Mouse (Mus musculus): ENCODE measurements around the gene Olfr887.

The Olfr887 gene

GRCm38 (mm10) chr9:38083772-38084171 is at the start of gene Olfr887:
Gene Olfr887, plus strand, starts transcription at chr9:38084072.
- no peak for DNase-seq

GRCm38 (mm10) chr9:38046255-38046654 is 37.6 kb upstream of the Olfr887 start, which contains the start of gene Olfr884:
Gene Olfr884, plus strand, starts transcription at chr9:38046555.
- no peak for DNase-seq

- DNase-seq = no peak
Measured at GRCm38 (mm10) chr9:38061022-38061421, 22.9 kb upstream of the Olfr887 start, which contains the start of gene Olfr885. Gene Olfr885, plus strand, starts transcription at chr9:38061322.

GRCm38 (mm10) chr9:38107828-38108227 is 24.0 kb downstream of the Olfr887 start, which contains the start of gene Olfr888:
Gene Olfr888, plus strand, starts transcription at chr9:38108128.
- no peak for DNase-seq

- DNase-seq = no peak
Measured at GRCm38 (mm10) chr9:38114898-38115297, 31.0 kb downstream of the Olfr887 start, which contains the start of gene Olfr889. Gene Olfr889, plus strand, starts transcription at chr9:38115198.

All from cerebellum, adult 9-10 months (tissue).